Mouse (Mus musculus) kidney, postnatal 25 days (tissue): Measurements from ENCODE around the gene Tnpo2.
"Not testable (repeated sequence)": the region's sequence is repeated elsewhere in the genome, so short reads cannot be mapped to it uniquely, and the experiment has no call there.

Experiments used
- DNase-seq, 2 experiments: peaks; one replicate each; pipeline ENCODE4 v3.0.0; 2021; ENCODE audit warnings: mixed read lengths in 2 of 2

The Tnpo2 gene

DNA sequence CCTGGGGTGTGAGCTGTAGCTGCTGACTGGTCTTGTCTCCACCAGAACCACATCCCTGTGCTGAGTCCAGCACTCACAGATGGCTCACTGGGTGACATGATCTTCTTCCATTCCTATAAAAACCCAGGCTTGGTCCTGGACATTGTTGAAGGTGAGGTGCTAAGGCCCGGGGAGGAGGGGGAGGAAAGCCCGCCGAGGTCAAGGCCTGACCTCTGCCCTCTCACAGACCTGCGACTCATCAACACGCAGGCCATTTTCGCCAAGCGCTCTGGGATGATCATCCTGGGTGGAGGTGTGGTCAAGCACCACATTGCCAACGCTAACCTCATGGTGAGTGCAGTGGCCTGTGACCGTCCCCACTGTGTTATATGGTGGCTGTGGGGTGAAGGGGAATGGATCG, 37.5 kb downstream of the Tnpo2 start:
- DNase-seq, result no peak

GRCm38 (mm10) chr8:85074617-85075016, 37.9 kb downstream of the Tnpo2 start:
- no peak for DNase-seq

DNA sequence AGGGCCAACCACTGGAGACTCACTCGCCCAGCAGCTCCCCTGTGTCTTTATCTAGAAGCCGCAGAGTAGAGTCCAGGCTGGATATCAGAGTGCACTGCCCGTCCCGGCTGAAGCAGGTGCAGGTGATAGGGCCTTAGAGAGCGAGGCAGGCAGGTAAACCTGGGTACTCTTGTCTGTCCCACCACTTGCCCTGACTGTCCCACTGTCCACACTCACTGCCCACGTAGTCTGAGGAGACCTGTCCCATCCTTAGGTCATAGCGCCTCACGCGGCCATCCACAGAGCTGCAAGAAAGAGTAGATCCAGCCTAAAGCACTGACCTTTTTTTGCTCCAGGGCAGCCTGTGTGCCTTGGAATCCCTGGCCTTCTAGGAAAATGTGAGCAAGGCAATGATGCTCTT, 39.3 kb downstream of the Tnpo2 start:
- peak; percentile 75 to 79 for DNase-seq

DNA sequence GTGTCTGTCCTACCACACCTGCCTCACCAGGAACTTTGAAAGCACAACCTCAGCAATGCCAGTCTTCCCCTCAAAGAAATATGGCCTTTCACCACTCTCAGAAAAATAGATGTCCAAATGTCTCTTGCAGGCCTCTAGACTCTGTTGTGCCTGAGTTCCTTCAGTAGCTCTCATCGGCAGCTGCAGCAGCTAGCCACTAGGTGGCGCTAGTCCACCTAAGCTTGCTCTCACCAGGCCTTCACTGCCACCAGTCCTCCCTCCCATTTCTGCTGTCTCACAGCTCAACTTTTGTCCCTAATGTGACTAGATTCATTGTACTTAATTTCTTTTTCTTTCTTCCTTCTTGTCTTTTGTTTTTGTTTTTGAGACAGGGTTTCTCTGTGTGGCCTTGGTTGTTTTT, 40.3 kb downstream of the Tnpo2 start:
- peak; percentile 81 to 86 for DNase-seq

- no peak for DNase-seq
Measured at GRCm38 (mm10) chr8:85080214-85080531, 43.5 kb downstream of the Tnpo2 start.

GRCm38 (mm10) chr8:85080532-85081215, 44.0 kb downstream of the Tnpo2 start, which contains the start of gene Wdr83os:
Gene Wdr83os, plus strand, starts transcription at chr8:85080740.
- peak; percentile 64 for DNase-seq

- peak; percentile 24 to 68 for DNase-seq
Measured at GRCm38 (mm10) chr8:85081216-85081555, 44.5 kb downstream of the Tnpo2 start, which contains the start of gene Wdr83. Gene Wdr83, minus strand, starts transcription at chr8:85081306.

DNA sequence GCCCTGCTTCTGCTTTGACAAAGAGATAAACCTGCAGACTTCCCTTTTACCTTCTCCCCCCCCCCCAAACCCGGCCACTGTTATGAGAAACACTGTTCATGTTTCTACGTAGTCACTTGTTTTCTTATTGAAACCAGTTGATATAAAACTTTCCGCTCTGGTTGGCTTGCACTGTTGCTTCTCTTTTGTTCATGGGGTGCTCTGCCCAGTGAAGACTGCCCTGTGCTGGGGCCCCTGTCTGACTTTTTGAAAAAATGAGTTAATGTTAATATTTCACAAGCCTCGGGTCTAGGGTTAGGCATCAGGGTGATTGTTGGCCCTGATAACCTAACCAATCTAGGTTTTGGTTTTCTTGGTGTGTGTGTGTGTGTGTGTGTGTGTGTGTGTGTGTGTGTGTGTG, 45.5 kb downstream of the Tnpo2 start:
- not testable (repeated sequence) for DNase-seq

DNA sequence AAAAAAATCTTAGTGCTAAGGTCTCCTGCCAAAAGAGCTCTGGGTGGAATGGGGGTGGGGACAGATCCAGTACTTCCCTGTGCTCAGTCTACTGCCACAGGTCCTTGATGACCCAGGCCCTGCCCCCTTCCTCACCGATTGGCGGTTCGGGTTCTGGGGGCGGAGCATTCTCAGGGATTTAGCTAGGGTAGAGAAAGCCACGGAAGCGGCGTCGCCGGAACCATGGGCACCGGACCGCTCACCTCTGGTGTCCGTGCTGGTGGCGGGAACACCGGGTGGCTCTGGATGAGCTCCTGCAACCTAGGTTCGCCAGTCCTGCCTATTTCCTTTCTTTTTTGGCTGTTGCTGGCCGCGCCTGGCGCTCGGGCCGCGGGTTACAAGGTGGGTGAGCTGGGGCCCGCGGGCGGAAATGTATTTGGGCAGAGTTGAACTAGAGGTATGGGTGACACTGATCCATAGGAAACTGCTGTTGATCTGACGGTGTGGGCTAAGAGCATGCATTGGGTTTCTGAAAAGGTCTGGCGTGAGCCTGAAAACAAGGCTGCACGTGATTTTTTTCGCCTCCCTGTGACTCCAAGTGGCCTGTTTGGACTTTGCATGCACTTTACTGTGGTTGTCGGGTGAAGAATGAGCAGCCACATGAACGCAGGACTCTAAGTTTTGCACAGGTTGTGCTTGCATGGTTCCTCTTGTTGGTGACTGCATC, 46.5 kb downstream of the Tnpo2 start, which contains the start of gene Man2b1:
TSS of gene Man2b1 (plus strand) at position 163 of the 706 bp plus-strand sequence.
- DNase-seq, result peak; percentile 95 to 97

DNA sequence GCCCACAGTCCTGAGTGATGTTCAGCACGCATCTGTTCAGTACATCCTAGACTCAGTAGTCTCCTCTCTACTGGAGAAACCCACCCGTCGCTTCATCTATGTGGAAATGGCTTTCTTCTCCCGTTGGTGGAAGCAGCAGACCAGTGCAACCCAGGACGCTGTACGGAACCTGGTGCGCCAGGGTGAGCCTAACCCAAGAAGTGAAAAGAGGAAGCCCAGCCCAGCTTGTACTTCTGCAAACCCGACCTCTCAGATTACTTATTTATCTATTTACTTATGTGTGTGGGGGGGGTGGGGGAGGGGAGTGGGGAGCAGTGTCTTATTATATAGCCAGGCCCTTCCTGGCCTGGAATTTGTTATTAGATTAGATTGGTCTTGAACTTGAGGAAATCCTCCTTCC, 47.9 kb downstream of the Tnpo2 start:
- DNase-seq, result no peak

GRCm38 (mm10) chr8:85086238-85086637, 49.5 kb downstream of the Tnpo2 start:
- peak in 1 of 2 experiments; percentile 41 for DNase-seq

GRCm38 (mm10) chr8:85088771-85089170, 52.1 kb downstream of the Tnpo2 start:
- DNase-seq, result no peak

DNA sequence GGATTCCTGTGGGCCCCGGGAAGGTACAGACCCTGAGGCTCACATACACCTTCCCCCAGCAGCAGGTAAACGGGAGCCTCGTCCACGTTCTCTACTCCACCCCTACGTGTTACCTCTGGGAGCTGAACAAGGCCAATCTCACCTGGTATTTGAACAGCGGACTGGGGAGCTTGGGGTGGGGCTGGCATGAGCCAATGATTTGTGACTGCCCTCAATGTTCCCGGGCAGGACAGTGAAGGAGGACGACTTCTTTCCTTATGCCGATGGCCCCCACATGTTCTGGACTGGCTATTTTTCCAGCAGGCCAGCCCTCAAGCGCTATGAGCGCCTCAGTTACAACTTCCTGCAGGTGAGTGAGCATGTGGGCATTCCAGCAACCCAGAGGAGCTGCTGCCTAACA, 54.1 kb downstream of the Tnpo2 start:
- DNase-seq, result no peak

DNA sequence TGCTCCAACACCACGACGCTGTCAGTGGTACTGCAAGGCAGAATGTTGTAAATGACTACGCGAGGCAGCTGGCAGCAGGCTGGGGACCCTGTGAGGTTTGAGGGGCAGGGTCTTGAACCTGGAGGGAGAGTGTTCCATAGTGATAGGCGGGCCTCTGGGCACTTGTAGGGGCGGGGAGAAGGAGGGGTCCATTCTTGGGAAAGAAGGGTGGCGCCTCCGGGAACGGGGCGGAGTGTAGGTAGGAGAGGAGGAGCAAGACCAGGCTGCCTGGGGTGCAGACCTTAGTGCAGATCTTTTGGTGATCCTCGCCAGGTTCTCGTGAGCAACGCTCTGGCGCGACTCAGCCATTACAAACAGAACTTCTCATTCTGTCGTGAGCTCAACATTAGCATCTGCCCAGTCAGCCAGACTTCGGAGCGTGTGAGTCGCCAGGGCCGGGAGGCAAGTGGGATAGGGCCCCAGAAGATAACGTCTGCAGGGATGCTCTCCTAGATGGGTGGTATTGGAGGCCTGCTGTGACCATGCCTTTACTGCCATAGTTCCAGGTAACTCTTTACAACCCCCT, 54.9 kb downstream of the Tnpo2 start:
- DNase-seq, result no peak

GRCm38 (mm10) chr8:85095051-85095450, 58.3 kb downstream of the Tnpo2 start:
- DNase-seq, result no peak

GRCm38 (mm10) chr8:85095566-85095965, 58.9 kb downstream of the Tnpo2 start:
- DNase-seq, result no peak

- no peak for DNase-seq
Measured at GRCm38 (mm10) chr8:85096196-85096595, 59.5 kb downstream of the Tnpo2 start.

DNA sequence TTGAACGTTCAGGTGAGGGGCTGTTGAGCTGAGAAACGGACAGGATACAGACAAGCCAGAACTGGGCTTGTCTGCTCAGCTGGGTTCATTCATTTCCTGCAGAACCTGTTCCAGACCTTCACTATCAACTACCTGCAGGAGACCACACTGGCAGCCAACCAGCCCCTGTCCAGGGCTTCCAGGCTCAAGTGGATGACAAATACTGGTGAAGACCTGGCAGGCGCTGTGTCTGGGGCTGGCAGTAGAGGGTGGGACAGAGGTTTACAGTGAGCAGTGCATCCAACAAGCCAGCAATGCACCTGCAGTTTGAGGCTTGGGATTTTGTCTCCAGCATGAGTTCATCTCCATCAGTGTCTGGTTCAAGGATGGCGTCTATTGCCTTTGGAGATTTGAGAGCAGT, 60.1 kb downstream of the Tnpo2 start:
- no peak for DNase-seq

GRCm38 (mm10) chr8:85100076-85100665, 63.5 kb downstream of the Tnpo2 start:
- no peak for DNase-seq
